Mouse (Mus musculus): ENCODE results near the gene Mpeg1.

GRCm38 (mm10) chr19:12500124-12500523 is 39.5 kb downstream of the Mpeg1 start:
- TF ChIP-seq POLR2A (IDR thresholded peaks at IDR 0.05; ENCODE audit: borderline replicate concordance, insufficient read depth, low read length) (no peak), CTCF (IDR thresholded peaks at IDR 0.05; ENCODE audit: borderline replicate concordance, insufficient read depth, low read depth, low read length) (no peak)

Data from cerebellum, adult 2 months (tissue).